Mouse (Mus musculus): Measurements from ENCODE around the gene Cblb. TPM values are rescaled to one million over a fixed set of nuclear protein-coding genes. Genes with fewer than 3 reads are reported as not detected.

Gene Cblb
- polyA plus RNA-seq (2012; rRNA removed) = 3.7 and 4.1 TPM in 2 replicates

DNA sequence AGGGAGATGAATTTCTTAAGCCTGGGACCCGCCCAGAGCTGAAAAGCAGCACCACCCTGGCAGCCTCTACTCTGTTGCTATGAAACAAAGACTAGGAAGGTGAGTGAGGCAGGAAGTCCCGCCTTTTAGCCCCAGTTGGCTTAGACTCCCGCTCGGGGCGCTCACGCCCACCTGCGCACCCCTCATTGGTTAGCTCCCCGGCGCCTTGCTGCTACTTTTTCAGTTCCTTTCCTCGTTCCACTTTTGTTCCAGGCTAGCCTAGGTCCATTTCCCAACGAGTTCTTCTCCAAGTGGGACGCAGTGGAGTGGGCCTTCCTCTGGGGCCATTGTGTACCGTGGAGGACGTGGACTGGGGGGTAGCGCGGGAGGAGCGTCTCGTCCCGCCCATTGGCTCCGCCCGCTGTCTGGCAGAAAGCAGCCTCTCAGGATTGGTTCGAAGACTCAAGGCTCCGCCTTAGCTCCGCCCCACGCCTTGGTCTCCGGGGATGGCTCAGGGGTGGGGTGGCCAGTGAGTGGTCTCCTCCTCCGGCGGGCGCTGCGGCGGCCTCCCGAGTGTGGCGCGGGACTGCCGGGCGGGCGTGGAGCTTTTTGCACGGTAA, at the start of gene Cblb:
Gene Cblb (plus strand): TSS at position 135 of the 599 bp plus-strand sequence.

